Mouse (Mus musculus) mesoderm, embryonic 11.5 days (tissue): Measurements from ENCODE around the gene Gm20662.

Experiments used
- DNase-seq: peaks from one replicate; pipeline ENCODE4 v3.0.0-alpha.2; 2012; ENCODE audit warnings: low read depth, low spot score

Gene Gm20662

DNA sequence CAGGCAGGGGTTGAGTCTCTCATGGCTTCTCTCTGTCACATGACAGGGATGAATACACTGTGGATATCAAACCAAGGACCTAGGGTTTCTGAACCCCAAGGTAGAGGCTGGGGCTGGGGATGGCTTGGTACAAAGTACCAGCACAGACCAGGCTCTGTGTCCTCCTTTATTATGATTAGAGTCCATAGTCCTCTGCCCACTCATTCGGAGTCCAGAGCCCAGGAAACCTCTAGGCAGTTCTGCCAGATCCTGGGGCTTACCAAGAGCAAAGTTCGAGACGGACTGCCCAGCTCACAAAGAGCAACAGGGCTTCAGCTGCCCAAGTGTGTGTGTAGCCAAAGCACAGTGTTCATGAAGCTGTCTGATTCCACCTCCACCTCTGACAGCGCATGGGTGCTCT lies 89.1 kb downstream of the Gm20662 start:
- no peak for DNase-seq

DNA sequence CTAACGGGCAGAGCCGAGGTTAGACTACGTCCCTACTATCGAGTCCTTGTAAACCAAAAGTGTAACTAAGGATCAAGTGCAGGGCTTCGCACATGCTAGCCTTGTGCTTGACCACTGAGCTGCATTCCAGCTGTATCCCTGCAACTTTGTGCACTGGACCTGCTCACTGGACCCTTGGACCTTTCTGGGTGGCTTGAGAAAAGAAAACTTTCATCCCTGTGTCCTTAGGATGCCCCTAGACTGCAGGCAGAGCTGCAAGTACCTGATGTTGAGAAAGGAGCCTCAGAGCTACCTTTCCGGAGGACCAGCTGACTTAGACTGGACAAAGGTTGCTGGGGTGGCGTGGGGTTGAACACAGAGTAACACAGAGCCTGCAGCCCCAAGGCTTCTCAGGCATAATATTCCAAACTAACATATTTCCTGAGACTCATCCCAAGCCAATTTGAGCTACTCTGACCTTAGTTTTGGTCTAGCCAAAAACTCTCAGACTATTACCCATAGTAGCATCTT lies 94.5 kb downstream of the Gm20662 start:
- no peak for DNase-seq

DNA sequence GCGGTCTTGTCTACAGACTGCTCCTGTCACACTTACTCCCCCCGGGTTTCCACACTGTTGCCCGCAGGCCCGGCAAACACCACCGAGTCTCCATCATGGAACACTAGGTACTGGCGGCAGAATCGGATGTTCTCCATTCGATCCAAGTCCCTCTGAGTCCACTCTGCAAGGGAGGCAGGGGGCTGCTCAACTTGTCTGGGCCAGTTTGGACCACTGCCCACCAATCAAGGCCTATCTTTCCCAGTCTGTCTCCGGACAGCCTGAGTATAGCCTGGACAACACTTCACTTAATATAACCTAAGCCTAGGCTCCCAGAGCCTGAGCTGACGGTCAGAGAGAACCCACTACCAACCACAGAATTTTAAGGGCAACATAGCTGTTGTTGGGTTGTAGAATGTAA lies 97.4 kb downstream of the Gm20662 start:
- no peak for DNase-seq

DNA sequence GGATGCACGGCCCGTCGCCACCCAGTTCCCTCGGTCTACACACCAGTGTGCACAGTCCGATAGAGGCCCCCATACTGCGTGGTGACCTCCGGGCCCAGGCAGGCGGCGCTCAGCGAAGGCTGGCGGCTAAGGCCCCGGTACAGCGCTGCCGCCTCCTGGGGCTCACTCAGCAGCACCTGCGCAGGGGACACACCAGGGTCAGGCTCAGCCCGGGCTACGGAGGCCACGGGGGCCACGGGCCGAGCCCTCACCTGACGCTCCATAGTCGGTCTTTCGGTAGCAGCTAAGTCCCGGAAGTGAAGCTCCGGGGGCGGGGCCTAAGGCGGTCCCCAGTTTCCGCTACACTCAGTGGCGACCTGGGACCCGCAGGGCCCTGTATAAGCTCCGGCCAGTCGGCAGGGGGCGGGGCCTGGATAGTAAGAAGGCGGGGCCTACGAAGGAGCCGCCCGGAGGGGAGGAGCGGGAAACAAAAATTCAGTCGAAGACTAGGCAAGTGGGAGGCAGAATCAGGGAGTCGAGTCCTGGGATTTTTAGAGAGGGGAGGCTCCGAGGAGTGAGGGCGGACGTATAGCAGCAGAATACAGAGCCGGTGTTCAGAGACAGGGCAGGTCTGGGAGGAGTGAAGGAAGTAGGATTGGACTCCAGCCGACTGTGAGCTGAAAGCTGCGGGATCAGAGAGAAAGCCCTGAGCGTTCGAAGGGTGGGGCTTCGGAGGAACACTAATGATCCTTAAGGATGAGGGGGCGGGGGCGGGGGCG lies 98.2 kb downstream of the Gm20662 start, which contains the start of gene Apeh:
TSS of gene Apeh (minus strand) at position 423 of the 758 bp plus-strand sequence.
- DNase-seq: peak; percentile 95
